Mouse (Mus musculus): Measurements from ENCODE around the gene Rundc3a.

DNA sequence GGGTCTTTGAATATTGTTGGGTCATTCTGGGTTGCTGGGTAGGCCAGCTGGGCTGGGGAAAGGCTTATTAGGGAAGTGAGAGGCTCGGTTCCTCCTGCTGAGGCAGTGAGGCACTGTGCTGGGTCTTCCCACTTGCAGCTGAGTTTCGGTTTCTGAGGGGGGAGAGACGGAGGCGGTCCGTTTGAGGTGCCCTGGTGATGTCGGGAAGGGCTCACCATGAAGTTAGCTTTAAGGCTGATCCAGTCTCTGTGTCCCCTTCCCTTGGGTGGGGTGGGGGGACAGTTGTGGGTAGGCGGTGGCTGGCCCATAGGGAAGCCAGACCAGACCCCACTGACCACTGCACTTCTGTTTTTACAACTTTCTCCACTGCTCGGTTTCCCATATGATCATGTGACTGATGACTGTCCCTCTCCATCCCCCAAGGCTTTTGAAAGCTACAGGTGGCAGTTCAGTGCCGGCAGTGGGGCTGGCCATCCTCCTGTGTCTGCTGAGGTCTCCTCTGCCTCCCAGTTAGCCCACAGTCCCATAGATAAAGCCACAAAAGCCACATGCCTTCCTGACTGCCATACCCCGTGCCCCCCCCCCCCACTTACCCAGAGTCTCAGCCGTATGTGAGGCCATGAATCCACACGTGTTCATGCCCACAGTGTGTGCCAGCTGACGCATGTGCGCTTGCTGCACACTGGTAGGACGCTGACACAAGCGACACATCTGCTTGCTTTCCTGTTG lies 39.1 kb downstream of the Rundc3a start:
- TF ChIP-seq CTCF (conservative IDR thresholded peaks at IDR 0.05; ENCODE audit: insufficient read depth, insufficient read length, low read depth, low read length) (no peak), POLR2A (IDR thresholded peaks at IDR 0.05; ENCODE audit: low read depth, low read length) (no peak)
